Mouse (Mus musculus) forebrain, embryonic 13.5 days (tissue): ENCODE measurements at regions not wholly inside any gene's neighbourhood (a gene's known extent, or its start where the extent isn't known, plus 50 kb on each side); places are given as distances from the start of the nearest gene placed in this dataset.
A peak's percentile ranks its signal among the peaks of the same experiment; 100 is the strongest.
"Not testable (repeated sequence)": the region's sequence is repeated elsewhere in the genome, so short reads cannot be mapped to it uniquely, and the experiment has no call there.

Experiments used
- ATAC-seq: fragments of 200-750 bp; cut with Nextera tagmentation; 2 replicates; pipeline ENCODE4 v1.8.0; 2017
- H3K27ac ChIP-seq: fragments of 300-500 bp; sonication (generic); 2 replicates; pipeline ENCODE4 v1.5.1; 2015; ENCODE audit warnings: inconsistent platforms, mild to moderate bottlenecking, moderate library complexity
- H3K27me3 ChIP-seq: fragments of 300-500 bp; sonication (generic); 2 replicates; pipeline ENCODE4 v1.6.1; 2015; ENCODE audit warnings: mild to moderate bottlenecking, inconsistent platforms
- H3K36me3 ChIP-seq: fragments of 300-500 bp; sonication (generic); 2 replicates; pipeline ENCODE4 v1.6.1; 2015; ENCODE audit warnings: mild to moderate bottlenecking, inconsistent platforms; ENCODE audit not compliant: poor library complexity, severe bottlenecking
- H3K4me1 ChIP-seq: fragments of 300-500 bp; sonication (generic); 2 replicates; pipeline ENCODE4 v1.6.1; 2015; ENCODE audit warnings: inconsistent platforms
- H3K4me2 ChIP-seq: fragments of 300-500 bp; sonication (generic); 2 replicates; pipeline ENCODE4 v1.6.1; 2015; ENCODE audit warnings: inconsistent platforms, mild to moderate bottlenecking, moderate library complexity
- H3K4me3 ChIP-seq: fragments of 300-500 bp; sonication (generic); 2 replicates; pipeline ENCODE4 v1.5.1; 2015; ENCODE audit warnings: mild to moderate bottlenecking, inconsistent platforms
- H3K9ac ChIP-seq: fragments of 300-500 bp; sonication (generic); 2 replicates; pipeline ENCODE4 v1.6.1; 2015; ENCODE audit warnings: mild to moderate bottlenecking, inconsistent platforms
- H3K9me3 ChIP-seq: fragments of 300-500 bp; sonication (generic); replicated peaks from 2 replicates; pipeline ENCODE4 v1.6.1; 2016; ENCODE audit warnings: inconsistent platforms
- WGBS: fragments of 180-500 bp; shearing (Covaris S2); methylation state at CpG from one replicate; pipeline ENCODE4 v1.1.7; 2015; 5-methylcytosine and 5-hydroxymethylcytosine counted together

DNA sequence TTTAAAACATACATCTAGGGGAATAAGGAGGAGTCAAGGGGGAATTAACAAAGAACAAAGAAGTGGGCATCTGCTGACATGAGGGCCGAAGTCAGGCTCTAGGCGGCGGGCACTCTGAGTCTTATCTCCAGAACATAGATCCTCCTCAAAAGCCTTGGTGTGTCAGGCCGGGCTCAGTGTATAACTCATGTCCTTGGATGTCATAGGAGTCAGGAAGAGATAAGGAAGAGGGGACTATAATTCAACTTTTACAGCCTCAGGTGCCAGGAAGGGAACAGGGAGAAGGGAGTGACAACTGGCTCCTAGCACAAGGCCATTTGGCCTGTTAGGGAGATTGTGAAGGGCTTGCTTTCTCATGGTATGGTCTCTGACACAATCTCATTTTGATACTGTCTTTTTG lies 185.9 kb upstream of the Ube2e2 start:
- ATAC-seq, H3K36me3 ChIP-seq, H3K9me3 ChIP-seq, H3K27ac ChIP-seq, H3K4me2 ChIP-seq, H3K27me3 ChIP-seq, H3K9ac ChIP-seq, H3K4me3 ChIP-seq, H3K4me1 ChIP-seq: not testable (repeated sequence)
- 91% methylated on average over 4 of the region's 4 CpGs for WGBS

DNA sequence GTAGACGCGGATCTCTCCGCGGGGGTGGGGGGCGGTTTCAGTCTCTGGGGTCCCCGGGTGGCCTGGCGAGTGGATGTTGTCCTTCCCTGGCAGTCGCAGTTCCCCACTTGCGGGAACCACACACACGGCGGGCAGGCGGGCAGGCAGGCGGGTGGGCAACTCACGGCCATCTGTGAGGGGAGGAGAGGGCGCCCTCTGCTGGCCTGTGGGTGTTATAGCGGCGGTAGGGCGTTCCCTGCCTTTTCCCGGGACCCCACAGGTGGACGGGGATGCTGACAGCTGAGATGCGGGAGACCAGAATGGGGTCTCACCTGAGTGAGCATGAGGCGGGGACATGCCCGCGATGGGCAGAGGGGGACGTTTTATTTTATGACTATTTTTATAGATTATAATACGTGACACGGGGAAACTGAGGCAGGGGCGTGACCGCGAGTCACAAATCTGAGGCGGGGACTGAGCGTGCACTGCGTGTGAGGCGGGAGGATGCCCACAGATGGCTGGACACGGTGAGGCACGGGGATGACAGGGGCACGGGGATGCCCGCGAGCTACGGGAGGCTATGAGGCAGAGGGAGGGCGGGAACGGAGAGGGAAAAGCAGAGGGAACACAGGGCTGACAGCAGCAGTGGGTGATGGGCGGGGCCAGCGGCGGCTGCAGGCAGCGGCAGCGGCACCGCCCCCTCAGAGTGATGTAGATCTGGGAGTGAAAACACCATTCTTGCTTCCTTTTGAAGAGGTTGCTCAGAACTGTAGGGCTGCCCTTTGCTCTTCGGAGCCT lies 148.1 kb upstream of the Ube2e2 start:
- Histone ChIP-seq H3K4me2 (peak overlapping the region; percentile 79), H3K9ac (peak overlapping the region; percentile 54), H3K27me3 (no peaks in the 10 kb centered on the region), H3K4me1 (peaks cover 6% of the 10 kb centered on the region; the same call in 1 of the 2 replicates), H3K4me3 (peak overlapping the region; percentile 49), H3K9me3 (no peaks in the 10 kb centered on the region), H3K27ac (no peak overlapping the region), H3K36me3 (no peaks in the 10 kb centered on the region)
- 2% methylated on average over 47 of the region's 49 CpGs for WGBS
- ATAC-seq: peak; percentile 94

DNA sequence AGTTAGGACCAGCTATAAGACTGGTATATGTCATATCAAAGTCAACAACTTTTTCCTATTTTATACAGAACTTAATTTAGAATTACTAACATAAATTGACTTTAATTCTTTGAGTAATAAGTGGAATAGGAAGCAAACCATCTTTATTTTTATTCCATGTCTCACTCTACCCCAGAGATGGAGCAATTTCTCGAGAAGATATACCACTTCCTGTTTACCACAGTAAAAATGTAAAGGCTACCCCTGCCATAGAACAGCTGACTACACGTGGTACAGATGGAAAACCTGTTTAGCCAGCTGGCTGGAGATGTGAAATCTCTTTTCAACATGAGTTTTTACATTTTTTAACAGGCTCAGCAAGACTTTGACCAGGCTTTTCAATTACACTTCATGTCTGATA lies 126.0 kb upstream of the Ube2e2 start:
- H3K9ac ChIP-seq: no peak overlapping the region
- H3K4me3 ChIP-seq: no peak overlapping the region
- H3K36me3 ChIP-seq: no peaks in the 10 kb centered on the region
- H3K9me3 ChIP-seq: no peaks in the 10 kb centered on the region
- 45% methylated on average over 2 of the region's 2 CpGs for WGBS
- no peak overlapping the region for H3K27ac ChIP-seq
- H3K4me1 ChIP-seq: no peaks in the 10 kb centered on the region
- no peak overlapping the region for H3K4me2 ChIP-seq
- no peak for ATAC-seq
- H3K27me3 ChIP-seq: no peaks in the 10 kb centered on the region

DNA sequence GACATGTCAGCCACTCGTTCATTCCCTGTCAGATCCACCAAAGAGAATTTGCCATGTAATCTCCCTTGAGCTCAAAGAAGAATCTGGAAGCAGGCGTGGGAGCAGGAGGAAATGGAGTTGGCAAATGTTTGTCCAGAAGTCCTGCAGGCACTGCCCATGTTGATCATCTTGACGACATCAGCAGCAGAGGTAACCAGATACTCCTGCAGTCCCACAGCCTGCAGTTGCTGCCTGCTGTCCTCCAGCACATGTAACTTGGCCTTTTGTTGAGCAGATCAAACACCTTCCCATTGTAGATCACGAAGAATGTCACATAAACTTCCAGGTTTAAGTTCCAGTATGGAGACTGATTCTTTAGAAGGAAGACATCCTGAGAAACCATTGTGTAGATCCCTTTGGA lies 121.3 kb upstream of the Ube2e2 start:
- H3K9me3 ChIP-seq: no peaks in the 10 kb centered on the region
- no peaks in the 10 kb centered on the region for H3K4me1 ChIP-seq
- 81% methylated on average over 4 of the region's 4 CpGs for WGBS
- no peak overlapping the region for H3K9ac ChIP-seq
- H3K27me3 ChIP-seq: no peaks in the 10 kb centered on the region
- H3K36me3 ChIP-seq: no peaks in the 10 kb centered on the region
- H3K27ac ChIP-seq: no peak overlapping the region
- ATAC-seq: no peak
- no peak overlapping the region for H3K4me3 ChIP-seq
- no peak overlapping the region for H3K4me2 ChIP-seq

DNA sequence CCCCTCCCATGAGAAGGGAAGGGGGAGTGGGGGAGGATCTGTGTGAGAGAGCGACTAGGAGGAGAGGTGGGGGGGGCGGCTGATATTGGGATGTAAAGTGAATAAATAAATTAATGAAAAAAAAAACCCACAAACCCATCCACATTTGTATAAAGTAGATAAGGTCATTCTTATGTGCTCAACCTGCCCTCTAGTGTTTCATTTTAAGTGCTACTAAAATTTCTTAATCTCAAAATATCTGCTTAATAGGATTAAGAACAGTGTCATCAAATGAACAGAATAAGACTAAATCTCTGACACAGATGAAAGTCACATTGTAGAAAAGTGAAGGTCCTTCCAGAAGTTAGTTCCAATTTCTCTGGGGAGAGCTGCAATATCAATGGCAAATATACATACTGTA lies 119.5 kb upstream of the Ube2e2 start:
- ATAC-seq, H3K27ac ChIP-seq, H3K4me3 ChIP-seq, H3K36me3 ChIP-seq, H3K9me3 ChIP-seq, H3K4me1 ChIP-seq, H3K4me2 ChIP-seq, H3K9ac ChIP-seq, H3K27me3 ChIP-seq: not testable (repeated sequence)
- WGBS: 93% methylated on average over 2 of the region's 2 CpGs

DNA sequence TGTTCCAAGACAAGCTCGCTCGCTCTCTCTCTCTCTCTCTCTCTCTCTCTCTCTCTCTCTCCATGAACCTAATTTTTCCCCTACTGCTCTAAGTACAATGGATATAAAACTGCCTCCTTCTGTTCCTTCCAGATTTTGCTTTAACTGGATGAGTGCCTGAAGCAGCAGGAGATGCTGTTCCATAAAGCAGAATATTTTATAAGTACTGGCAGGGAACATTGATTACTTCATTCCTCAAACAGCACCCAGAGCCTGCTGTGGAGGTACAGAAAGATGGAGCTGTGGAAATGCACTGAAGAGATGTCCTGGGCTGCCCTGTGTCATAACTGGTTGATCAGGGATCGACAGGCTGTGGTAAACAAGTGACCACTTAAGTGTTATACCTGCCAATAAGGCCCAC lies 89.8 kb upstream of the Ube2e2 start:
- Histone ChIP-seq H3K27ac (no peak overlapping the region), H3K27me3 (no peaks in the 10 kb centered on the region), H3K9ac (no peak overlapping the region), H3K4me3 (no peak overlapping the region), H3K36me3 (no peaks in the 10 kb centered on the region), H3K4me2 (no peak overlapping the region), H3K9me3 (no peaks in the 10 kb centered on the region), H3K4me1 (no peaks in the 10 kb centered on the region)
- 91% methylated on average over 3 of the region's 3 CpGs for WGBS
- no peak for ATAC-seq

DNA sequence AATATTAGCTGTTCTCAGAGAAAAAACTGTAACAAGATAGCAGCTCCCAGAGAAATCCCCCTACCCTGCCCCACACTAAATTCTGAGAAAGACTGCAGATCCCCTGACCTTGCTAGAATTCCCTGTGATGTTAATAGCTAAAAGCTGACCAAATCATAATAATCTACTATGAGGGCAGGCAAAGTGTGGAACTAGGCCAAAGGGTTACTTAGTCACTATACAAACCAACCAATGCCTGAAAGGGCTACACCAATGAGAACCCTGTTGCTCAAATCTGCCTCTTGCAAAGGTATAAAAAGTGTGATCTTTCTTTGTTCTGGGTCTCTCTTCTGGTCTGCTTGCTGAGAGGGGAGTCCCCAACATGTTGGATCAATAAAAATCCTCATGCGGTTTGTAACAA lies 69.8 kb upstream of the Ube2e2 start:
- ATAC-seq: no peak
- H3K36me3 ChIP-seq: no peaks in the 10 kb centered on the region
- no peak overlapping the region for H3K4me3 ChIP-seq
- H3K9ac ChIP-seq: no peak overlapping the region
- WGBS: 100% methylated on average over 1 of the region's 1 CpGs
- no peaks in the 10 kb centered on the region for H3K27me3 ChIP-seq
- H3K4me2 ChIP-seq: no peak overlapping the region
- no peak overlapping the region for H3K27ac ChIP-seq
- no peaks in the 10 kb centered on the region for H3K9me3 ChIP-seq
- H3K4me1 ChIP-seq: no peaks in the 10 kb centered on the region

DNA sequence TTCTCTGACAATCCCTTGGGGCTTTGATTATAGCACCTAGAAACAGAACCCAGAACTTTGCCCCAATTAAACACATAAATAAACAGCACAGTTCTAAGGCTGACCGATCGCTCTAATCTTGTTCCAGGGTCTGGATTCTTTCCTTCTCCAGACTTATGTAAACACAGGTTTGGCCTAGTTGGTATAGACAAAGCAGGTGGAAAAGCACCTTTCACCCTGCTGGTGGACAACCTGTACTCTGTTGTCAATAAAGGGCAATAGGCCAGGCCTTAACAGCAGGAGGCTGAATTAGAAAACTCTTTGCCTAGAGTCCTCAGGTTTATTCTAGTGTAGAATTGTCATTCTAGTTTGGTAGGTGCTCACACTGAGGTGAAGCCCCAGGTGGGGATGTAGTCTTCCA lies 69.2 kb upstream of the Ube2e2 start:
- no peaks in the 10 kb centered on the region for H3K4me1 ChIP-seq
- no peaks in the 10 kb centered on the region for H3K27me3 ChIP-seq
- no peak for ATAC-seq
- no peaks in the 10 kb centered on the region for H3K36me3 ChIP-seq
- no peak overlapping the region for H3K9ac ChIP-seq
- H3K4me2 ChIP-seq: no peak overlapping the region
- no peak overlapping the region for H3K4me3 ChIP-seq
- H3K27ac ChIP-seq: no peak overlapping the region
- 82% methylated on average over 2 of the region's 2 CpGs for WGBS
- no peaks in the 10 kb centered on the region for H3K9me3 ChIP-seq
